Mouse (Mus musculus) neural tube, embryonic 15.5 days (tissue): ENCODE results near the gene Srp14. TPM values are rescaled to one million over a fixed set of nuclear protein-coding genes. Genes with fewer than 3 reads are reported as not detected.

Source experiments
- ATAC-seq: fragments of 200-750 bp; cut with Nextera tagmentation; 2 replicates; pipeline ENCODE4 v1.8.0; 2017; ENCODE audit warnings: mild to moderate bottlenecking, moderate TSS enrichment, moderate library complexity; ENCODE audit not compliant: low FRiP score
- H3K27ac ChIP-seq: fragments of 300-500 bp; sonication (generic); replicated peaks from 2 replicates; pipeline ENCODE4 v1.5.1; 2015; ENCODE audit warnings: mild to moderate bottlenecking, inconsistent platforms
- H3K27me3 ChIP-seq: fragments of 300-500 bp; sonication (generic); replicated peaks from 2 replicates; pipeline ENCODE4 v1.6.1; 2015; ENCODE audit warnings: inconsistent platforms
- H3K36me3 ChIP-seq: fragments of 300-500 bp; sonication (generic); 2 replicates; pipeline ENCODE4 v1.6.1; 2015; ENCODE audit warnings: inconsistent platforms
- H3K4me1 ChIP-seq: fragments of 300-500 bp; sonication (generic); 2 replicates; pipeline ENCODE4 v1.6.1; 2015; ENCODE audit warnings: inconsistent platforms
- H3K4me2 ChIP-seq: fragments of 300-500 bp; sonication (generic); 2 replicates; pipeline ENCODE4 v1.6.1; 2015; ENCODE audit warnings: inconsistent platforms, mild to moderate bottlenecking, moderate library complexity
- H3K4me3 ChIP-seq: fragments of 300-500 bp; sonication (generic); replicated peaks from 2 replicates; pipeline ENCODE4 v1.5.1; 2015; ENCODE audit warnings: mild to moderate bottlenecking, inconsistent platforms
- H3K9ac ChIP-seq: fragments of 300-500 bp; sonication (generic); replicated peaks from 2 replicates; pipeline ENCODE4 v1.6.1; 2015; ENCODE audit warnings: mild to moderate bottlenecking, inconsistent platforms
- H3K9me3 ChIP-seq: fragments of 300-500 bp; sonication (generic); replicated peaks from 2 replicates; pipeline ENCODE4 v1.6.1; 2016; ENCODE audit warnings: inconsistent platforms
- WGBS: fragments of 180-500 bp; shearing (Covaris S2); methylation state at CpG from one replicate; pipeline ENCODE4 v1.1.7; 2015; ENCODE audit warnings: mixed read lengths; 5-methylcytosine and 5-hydroxymethylcytosine counted together
- polyA plus RNA-seq: library from polyadenylated mRNA; unstranded; fragments of >200 nt; fragmentation: Nextera tagmentation; extraction: Ambion mirVana; gene quantifications from 2 replicates; pipeline ENCODE4 v1.2.1, GENCODE M21; 2015

Srp14 gene
- polyA plus RNA-seq, 1 experiment from 2014 or later, result 351 TPM

DNA sequence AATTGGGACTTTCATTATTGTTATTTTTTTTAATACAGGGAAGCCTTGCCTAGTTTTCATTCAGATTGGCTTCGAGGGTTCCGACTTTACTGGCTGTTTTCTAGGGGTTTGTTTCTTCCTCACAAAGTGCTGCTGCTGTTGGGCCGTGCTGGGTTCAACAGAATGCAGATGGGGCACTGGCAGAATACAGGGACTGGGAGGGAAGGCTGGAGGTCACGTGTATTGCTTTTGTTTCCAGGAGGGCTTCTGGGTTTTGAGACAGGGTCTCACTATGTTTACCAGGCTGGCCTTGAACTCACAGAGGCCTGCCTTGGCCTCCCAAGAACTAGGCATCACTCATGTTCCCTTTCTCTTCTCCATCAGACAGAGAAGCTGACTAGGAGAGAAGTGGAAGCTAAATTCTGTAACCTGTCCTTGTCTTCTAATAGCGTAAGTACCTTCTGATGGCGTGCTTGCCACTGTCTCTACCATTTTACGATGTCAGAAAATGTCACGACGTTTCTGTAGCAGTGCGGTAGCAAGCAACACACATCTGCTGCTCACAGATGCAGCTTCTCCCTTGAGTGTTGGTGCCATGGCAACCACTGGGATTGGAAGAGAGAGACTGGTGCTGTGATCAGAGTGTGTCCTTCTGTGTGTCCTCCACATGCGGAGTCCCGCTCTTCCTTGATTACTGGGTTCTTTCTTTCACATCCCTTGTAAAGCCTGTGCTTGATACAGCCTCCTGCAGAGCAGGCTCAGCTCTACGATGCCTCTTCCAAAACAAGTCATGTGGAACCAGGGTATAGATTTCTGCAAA lies 21.8 kb downstream of the Srp14 start:
- Histone ChIP-seq H3K4me1 (peaks cover 10% of the 10 kb centered on the region; the same call in 1 of the 2 replicates), H3K36me3 (peaks cover 18% of the 10 kb centered on the region), H3K27me3 (no peaks in the 10 kb centered on the region), H3K27ac (peak overlapping the region; percentile 75), H3K4me3 (no peak overlapping the region), H3K9ac (no peak overlapping the region), H3K9me3 (no peaks in the 10 kb centered on the region), H3K4me2 (no peak overlapping the region)
- ATAC-seq, result peak; percentile 89
- WGBS, result 32% methylated on average over 13 of the region's 13 CpGs

DNA sequence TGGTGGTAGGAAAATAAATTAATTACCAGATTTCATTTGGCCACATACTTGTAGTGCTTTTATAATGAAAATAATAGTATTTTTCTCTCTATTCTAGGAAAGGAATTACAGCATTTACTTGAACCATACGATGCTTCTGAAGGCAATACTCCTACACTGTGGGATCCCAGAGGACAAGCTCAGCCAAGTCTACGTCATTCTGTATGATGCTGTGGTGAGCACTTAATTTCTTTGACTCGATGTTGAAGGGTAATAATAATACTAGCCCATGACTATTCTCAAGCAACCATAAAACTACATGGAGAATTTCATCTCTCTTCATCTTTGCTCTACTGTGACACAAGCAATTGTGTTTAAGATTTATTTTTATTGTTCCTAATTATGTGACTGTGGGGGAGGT lies 22.5 kb downstream of the Srp14 start:
- Histone ChIP-seq H3K27ac (peak overlapping the region; percentile 75), H3K36me3 (peaks cover 13% of the 10 kb centered on the region), H3K4me3 (no peak overlapping the region), H3K9me3 (no peaks in the 10 kb centered on the region), H3K27me3 (no peaks in the 10 kb centered on the region), H3K9ac (no peak overlapping the region), H3K4me2 (no peak overlapping the region), H3K4me1 (peaks cover 10% of the 10 kb centered on the region; the same call in 1 of the 2 replicates)
- ATAC-seq, result peak; percentile 23; the same call in 1 of the 2 replicates
- WGBS, result 36% methylated on average over 3 of the region's 3 CpGs

GRCm38 (mm10) chr2:118451056-118451455 lies 28.5 kb downstream of the Srp14 start:
- Histone ChIP-seq H3K4me2 (no peak overlapping the region), H3K27me3 (no peaks in the 10 kb centered on the region), H3K4me3 (no peak overlapping the region), H3K36me3 (peaks cover 21% of the 10 kb centered on the region), H3K9ac (no peak overlapping the region), H3K27ac (no peak overlapping the region), H3K4me1 (peaks cover 6% of the 10 kb centered on the region; the same call in 1 of the 2 replicates), H3K9me3 (no peaks in the 10 kb centered on the region)
- ATAC-seq, result no peak
- WGBS, result 92% methylated on average over 6 of the region's 6 CpGs

GRCm38 (mm10) chr2:118448181-118448580 lies 31.3 kb downstream of the Srp14 start:
- Histone ChIP-seq H3K9ac (no peak overlapping the region), H3K27ac (no peak overlapping the region), H3K27me3 (no peaks in the 10 kb centered on the region), H3K4me3 (no peak overlapping the region), H3K4me1 (peaks cover 14% of the 10 kb centered on the region), H3K36me3 (peaks cover 24% of the 10 kb centered on the region), H3K9me3 (no peaks in the 10 kb centered on the region), H3K4me2 (no peak overlapping the region)
- WGBS, result 84% methylated on average over 12 of the region's 12 CpGs
- ATAC-seq, result no peak

- Histone ChIP-seq H3K4me1 (peaks cover 14% of the 10 kb centered on the region), H3K9ac (no peak overlapping the region), H3K4me2 (no peak overlapping the region), H3K4me3 (no peak overlapping the region), H3K27me3 (no peaks in the 10 kb centered on the region), H3K36me3 (peaks cover 31% of the 10 kb centered on the region), H3K9me3 (no peaks in the 10 kb centered on the region), H3K27ac (peak overlapping the region; percentile 56)
- peak; percentile 77 for ATAC-seq
- 35% methylated on average over 13 of the region's 13 CpGs for WGBS
These were observed 33.5 kb downstream of the Srp14 start for GRCm38 (mm10) chr2:118445696-118446674.

DNA sequence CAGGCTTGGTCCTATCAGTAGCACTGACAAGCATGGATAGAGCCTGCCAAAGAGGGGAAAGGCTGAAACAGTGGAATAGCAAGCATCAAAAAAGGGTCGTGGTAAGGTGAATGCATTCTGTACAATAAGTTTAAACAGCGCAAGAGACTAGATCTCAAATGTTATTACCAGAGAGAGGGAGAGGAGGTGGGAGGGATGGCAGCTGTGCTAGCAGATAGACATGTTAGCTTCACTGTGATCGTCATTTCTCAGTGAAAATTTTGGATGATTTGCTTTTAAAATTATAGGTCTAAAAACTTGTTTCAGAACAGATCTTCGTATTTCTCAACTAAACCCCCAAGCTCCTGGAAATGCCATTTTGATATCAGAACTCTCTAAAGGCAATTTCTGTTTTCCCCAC lies 36.8 kb downstream of the Srp14 start:
- peaks cover 14% of the 10 kb centered on the region for H3K4me1 ChIP-seq
- H3K4me3 ChIP-seq, result no peak overlapping the region
- H3K36me3 ChIP-seq, result peaks cover 33% of the 10 kb centered on the region
- H3K27me3 ChIP-seq, result no peaks in the 10 kb centered on the region
- no peak overlapping the region for H3K9ac ChIP-seq
- ATAC-seq, result no peak
- no peak overlapping the region for H3K4me2 ChIP-seq
- no peak overlapping the region for H3K27ac ChIP-seq
- H3K9me3 ChIP-seq, result no peaks in the 10 kb centered on the region
- WGBS, result 92% methylated on average over 4 of the region's 4 CpGs

GRCm38 (mm10) chr2:118442172-118442571 lies 37.3 kb downstream of the Srp14 start:
- Histone ChIP-seq H3K36me3 (peaks cover 35% of the 10 kb centered on the region), H3K9me3 (no peaks in the 10 kb centered on the region), H3K4me1 (peaks cover 14% of the 10 kb centered on the region), H3K4me2 (no peak overlapping the region), H3K9ac (no peak overlapping the region), H3K27me3 (no peaks in the 10 kb centered on the region), H3K27ac (no peak overlapping the region), H3K4me3 (no peak overlapping the region)
- ATAC-seq, result no peak
- WGBS, result 86% methylated on average over 5 of the region's 5 CpGs

- no peak for ATAC-seq
- Histone ChIP-seq H3K4me2 (no peak overlapping the region), H3K9me3 (no peaks in the 10 kb centered on the region), H3K4me1 (no peaks in the 10 kb centered on the region), H3K4me3 (no peak overlapping the region), H3K9ac (no peak overlapping the region), H3K27ac (no peak overlapping the region), H3K27me3 (no peaks in the 10 kb centered on the region), H3K36me3 (peaks cover 61% of the 10 kb centered on the region)
- 58% methylated on average over 5 of the region's 5 CpGs for WGBS
These were observed 47.9 kb downstream of the Srp14 start for GRCm38 (mm10) chr2:118431589-118431988.

GRCm38 (mm10) chr2:118430630-118431029 lies 48.9 kb downstream of the Srp14 start:
- peaks cover 51% of the 10 kb centered on the region for H3K36me3 ChIP-seq
- no peaks in the 10 kb centered on the region for H3K4me1 ChIP-seq
- no peak overlapping the region for H3K4me3 ChIP-seq
- no peaks in the 10 kb centered on the region for H3K27me3 ChIP-seq
- H3K4me2 ChIP-seq, result no peak overlapping the region
- H3K27ac ChIP-seq, result no peak overlapping the region
- 85% methylated on average over 16 of the region's 16 CpGs for WGBS
- H3K9ac ChIP-seq, result no peak overlapping the region
- H3K9me3 ChIP-seq, result no peaks in the 10 kb centered on the region
- ATAC-seq, result no peak

- Histone ChIP-seq H3K9me3 (no peaks in the 10 kb centered on the region), H3K9ac (no peak overlapping the region), H3K4me3 (no peak overlapping the region), H3K4me1 (no peaks in the 10 kb centered on the region), H3K27ac (no peak overlapping the region), H3K4me2 (no peak overlapping the region), H3K36me3 (peaks cover 53% of the 10 kb centered on the region), H3K27me3 (no peaks in the 10 kb centered on the region)
- 85% methylated on average over 9 of the region's 9 CpGs for whole genome bisulfite sequencing
- ATAC-seq, result no peak
These were observed 50.2 kb downstream of the Srp14 start for GRCm38 (mm10) chr2:118429297-118429696.

DNA sequence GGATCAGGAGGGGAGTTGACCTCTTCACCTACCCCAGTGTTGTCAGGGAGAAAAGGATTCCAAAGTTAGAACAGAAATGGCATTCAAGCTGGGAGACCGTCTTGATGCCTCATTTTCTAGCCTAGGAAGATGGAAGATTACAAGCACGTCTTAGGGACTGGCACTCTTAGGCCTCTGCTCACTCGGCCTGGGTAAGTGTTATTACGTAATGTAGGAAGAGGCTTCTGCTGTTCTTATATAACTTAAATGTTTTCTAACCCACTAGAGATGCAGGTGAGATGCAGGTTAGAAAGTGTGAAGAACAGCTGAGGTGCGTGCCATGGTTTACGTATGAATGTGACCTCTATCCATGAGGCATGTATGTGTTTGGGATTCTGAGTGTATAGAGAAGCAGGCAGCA lies 51.2 kb downstream of the Srp14 start:
- no peak overlapping the region for H3K4me3 ChIP-seq
- H3K4me1 ChIP-seq, result no peaks in the 10 kb centered on the region
- H3K27me3 ChIP-seq, result no peaks in the 10 kb centered on the region
- H3K9ac ChIP-seq, result no peak overlapping the region
- WGBS, result 86% methylated on average over 6 of the region's 6 CpGs
- H3K27ac ChIP-seq, result no peak overlapping the region
- no peak overlapping the region for H3K4me2 ChIP-seq
- peaks cover 43% of the 10 kb centered on the region for H3K36me3 ChIP-seq
- no peak for ATAC-seq
- no peaks in the 10 kb centered on the region for H3K9me3 ChIP-seq
